Mouse (Mus musculus) heart, embryonic 12.5 days (tissue): ENCODE measurements around the gene Tcl1b4. TPM values are rescaled to one million over a fixed set of nuclear protein-coding genes. Genes with fewer than 3 reads are reported as not detected.

Experiments
- ATAC-seq: fragments of 200-750 bp; cut with Nextera tagmentation; 2 replicates; pipeline ENCODE4 v1.8.0; 2017; ENCODE audit warnings: moderate TSS enrichment, moderate library complexity; ENCODE audit not compliant: insufficient number of reproducible peaks, low FRiP score
- H3K27ac ChIP-seq: fragments of 300-500 bp; sonication (generic); 2 replicates; pipeline ENCODE4 v1.5.1; 2016; ENCODE audit warnings: mild to moderate bottlenecking, moderate library complexity; ENCODE audit not compliant: poor library complexity, severe bottlenecking
- H3K27me3 ChIP-seq: fragments of 300-500 bp; sonication (generic); replicated peaks from 2 replicates; pipeline ENCODE4 v1.6.1; 2016; ENCODE audit warnings: mild to moderate bottlenecking, moderate library complexity
- H3K36me3 ChIP-seq: fragments of 300-500 bp; sonication (generic); 2 replicates; pipeline ENCODE4 v1.6.1; 2016; ENCODE audit warnings: mild to moderate bottlenecking, moderate library complexity
- H3K4me1 ChIP-seq: fragments of 300-500 bp; sonication (generic); replicated peaks from 2 replicates; pipeline ENCODE4 v1.6.1; 2016; ENCODE audit warnings: mild to moderate bottlenecking
- H3K4me2 ChIP-seq: fragments of 300-500 bp; sonication (generic); 2 replicates; pipeline ENCODE4 v1.6.1; 2016; ENCODE audit warnings: mild to moderate bottlenecking, moderate library complexity
- H3K4me3 ChIP-seq: fragments of 300-500 bp; sonication (generic); 2 replicates; pipeline ENCODE4 v1.5.1; 2016; ENCODE audit warnings: mild to moderate bottlenecking
- H3K9ac ChIP-seq: fragments of 300-500 bp; sonication (generic); 2 replicates; pipeline ENCODE4 v1.6.1; 2016; ENCODE audit warnings: mild to moderate bottlenecking, moderate library complexity
- H3K9me3 ChIP-seq: fragments of 300-500 bp; sonication (generic); replicated peaks from 2 replicates; pipeline ENCODE4 v1.6.1; 2016; ENCODE audit warnings: mild to moderate bottlenecking, moderate library complexity
- WGBS: fragments of 180-500 bp; shearing (Covaris S2); methylation state at CpG from one replicate; pipeline ENCODE4 v1.1.7; 2016; 5-methylcytosine and 5-hydroxymethylcytosine counted together
- polyA plus RNA-seq: library from polyadenylated mRNA; unstranded; fragments of >200 nt; fragmentation: Nextera tagmentation; extraction: Ambion mirVana; gene quantifications from 2 replicates; pipeline ENCODE4 v1.2.1, GENCODE M21; 2016

Tcl1b4 gene
- polyA plus RNA-seq, 1 experiment from 2014 or later = not detected

GRCm38 (mm10) chr12:105248763-105249233 lies 47.0 kb downstream of the Tcl1b4 start:
- H3K9ac ChIP-seq = no peak overlapping the region
- H3K27me3 ChIP-seq = 0 out of 2 replicates have a peak, but pooled peaks cover 7% of the 10 kb centered on the region
- no peaks in the 10 kb centered on the region for H3K9me3 ChIP-seq
- no peaks in the 10 kb centered on the region for H3K36me3 ChIP-seq
- no peak overlapping the region for H3K27ac ChIP-seq
- no peak for ATAC-seq
- peaks cover 13% of the 10 kb centered on the region for H3K4me1 ChIP-seq
- WGBS = 12% methylated on average over 9 of the region's 9 CpGs
- peak overlapping the region; percentile 52 for H3K4me2 ChIP-seq
- no peak overlapping the region for H3K4me3 ChIP-seq

- H3K4me3 ChIP-seq = no peak overlapping the region
- no peak overlapping the region for H3K4me2 ChIP-seq
- no peak overlapping the region for H3K9ac ChIP-seq
- H3K36me3 ChIP-seq = no peaks in the 10 kb centered on the region
- 0 out of 2 replicates have a peak, but pooled peaks cover 7% of the 10 kb centered on the region for H3K27me3 ChIP-seq
- 81% methylated on average over 3 of the region's 3 CpGs for WGBS
- ATAC-seq = no peak; the same call in 1 of the 2 replicates
- no peak overlapping the region for H3K27ac ChIP-seq
- peaks cover 4% of the 10 kb centered on the region for H3K4me1 ChIP-seq
- no peaks in the 10 kb centered on the region for H3K9me3 ChIP-seq
These were observed 52.0 kb downstream of the Tcl1b4 start for GRCm38 (mm10) chr12:105253796-105254195.

Other genes with a start within 250 kb of the Tcl1b4 start
- 0.19 and 0.32 TPM in 2 replicates for gene Syne3, start 192.1 kb upstream of the Tcl1b4 start, polyA plus RNA-seq
- gene Glrx5, start 169.3 kb upstream of the Tcl1b4 start, polyA plus RNA-seq = 203 and 206 TPM in 2 replicates
- not detected in 2 replicates for gene Tcl1b2, start 55.9 kb upstream of the Tcl1b4 start, polyA plus RNA-seq
- not detected in 2 replicates for gene Tcl1b1, start 42.3 kb upstream of the Tcl1b4 start, polyA plus RNA-seq
- not detected in 2 replicates for gene Tcl1b5, start 25.6 kb upstream of the Tcl1b4 start, polyA plus RNA-seq
- not detected in 2 replicates for gene Tcl1b3, start 10.9 kb upstream of the Tcl1b4 start, polyA plus RNA-seq
- gene Tcl1, start 20.8 kb downstream of the Tcl1b4 start, polyA plus RNA-seq = not detected in 2 replicates
- 0.10 and 0.15 TPM in 2 replicates for gene Tunar, start 131.9 kb downstream of the Tcl1b4 start, polyA plus RNA-seq